Mouse (Mus musculus): ENCODE measurements around the gene Cldn7. TPM values are rescaled to one million over a fixed set of nuclear protein-coding genes. Genes with fewer than 3 reads are reported as not detected.
A peak's percentile ranks its signal among the peaks of the same experiment; 100 is the strongest.

The Cldn7 gene
- total RNA-seq, 1 experiment from 2014 or later, result not detected

GRCm38 (mm10) chr11:69981141-69981762, 16.7 kb downstream of the Cldn7 start, which contains the start of gene Ctdnep1:
Gene Ctdnep1 (plus strand): TSS chr11:69981156.
- no peak for ATAC-seq (replicated peaks; ENCODE audit: insufficient number of reproducible peaks, low FRiP score, low TSS enrichment, poor library complexity, severe bottlenecking)

GRCm38 (mm10) chr11:69982225-69982624, 17.6 kb downstream of the Cldn7 start, which contains the start of gene Elp5:
Gene Elp5 (minus strand): TSS chr11:69982517.
- no peak for ATAC-seq (replicated peaks; ENCODE audit: insufficient number of reproducible peaks, low FRiP score, low TSS enrichment, poor library complexity, severe bottlenecking)

GRCm38 (mm10) chr11:69982877-69983276, 18.3 kb downstream of the Cldn7 start:
- no peak for ATAC-seq (replicated peaks; ENCODE audit: insufficient number of reproducible peaks, low FRiP score, low TSS enrichment, poor library complexity, severe bottlenecking)

GRCm38 (mm10) chr11:69983377-69983776, 18.8 kb downstream of the Cldn7 start:
- no peak for ATAC-seq (replicated peaks; ENCODE audit: insufficient number of reproducible peaks, low FRiP score, low TSS enrichment, poor library complexity, severe bottlenecking)

GRCm38 (mm10) chr11:69984431-69984830, 19.9 kb downstream of the Cldn7 start:
- ATAC-seq (replicated peaks; ENCODE audit: insufficient number of reproducible peaks, low FRiP score, low TSS enrichment, poor library complexity, severe bottlenecking), result no peak

GRCm38 (mm10) chr11:69989949-69990348, 25.4 kb downstream of the Cldn7 start:
- ATAC-seq (replicated peaks; ENCODE audit: insufficient number of reproducible peaks, low FRiP score, low TSS enrichment, poor library complexity, severe bottlenecking), result no peak

GRCm38 (mm10) chr11:69990850-69991691, 26.5 kb downstream of the Cldn7 start, which contains the start of gene Gabarap:
Gene Gabarap (plus strand): TSS chr11:69991143.
- peak; percentile 64 for ATAC-seq (replicated peaks; ENCODE audit: insufficient number of reproducible peaks, low FRiP score, low TSS enrichment, poor library complexity, severe bottlenecking)

GRCm38 (mm10) chr11:69991711-69992110, 27.1 kb downstream of the Cldn7 start:
- ATAC-seq (replicated peaks; ENCODE audit: insufficient number of reproducible peaks, low FRiP score, low TSS enrichment, poor library complexity, severe bottlenecking), result no peak

GRCm38 (mm10) chr11:69992396-69992795, 27.8 kb downstream of the Cldn7 start:
- ATAC-seq (replicated peaks; ENCODE audit: insufficient number of reproducible peaks, low FRiP score, low TSS enrichment, poor library complexity, severe bottlenecking), result no peak

- ATAC-seq (replicated peaks; ENCODE audit: insufficient number of reproducible peaks, low FRiP score, low TSS enrichment, poor library complexity, severe bottlenecking), result no peak
These were observed 28.4 kb downstream of the Cldn7 start for GRCm38 (mm10) chr11:69992932-69993331.

- no peak for ATAC-seq (replicated peaks; ENCODE audit: insufficient number of reproducible peaks, low FRiP score, low TSS enrichment, poor library complexity, severe bottlenecking)
These were observed 30.0 kb downstream of the Cldn7 start for GRCm38 (mm10) chr11:69994401-69995090.

- ATAC-seq (replicated peaks; ENCODE audit: insufficient number of reproducible peaks, low FRiP score, low TSS enrichment, poor library complexity, severe bottlenecking), result peak; percentile 67
These were observed 30.9 kb downstream of the Cldn7 start, which contains the start of gene Phf23 for GRCm38 (mm10) chr11:69995391-69995960. Gene Phf23 (plus strand): TSS chr11:69995777.

- ATAC-seq (replicated peaks; ENCODE audit: insufficient number of reproducible peaks, low FRiP score, low TSS enrichment, poor library complexity, severe bottlenecking), result no peak
These were observed 31.8 kb downstream of the Cldn7 start for GRCm38 (mm10) chr11:69996161-69997061.

- ATAC-seq (replicated peaks; ENCODE audit: insufficient number of reproducible peaks, low FRiP score, low TSS enrichment, poor library complexity, severe bottlenecking), result 0 out of 2 replicates have a peak, but pooled peaks have one; percentile 4
These were observed 32.5 kb downstream of the Cldn7 start for GRCm38 (mm10) chr11:69997070-69997509.

- ATAC-seq (replicated peaks; ENCODE audit: insufficient number of reproducible peaks, low FRiP score, low TSS enrichment, poor library complexity, severe bottlenecking), result no peak
These were observed 34.2 kb downstream of the Cldn7 start for GRCm38 (mm10) chr11:69998567-69999491.

GRCm38 (mm10) chr11:69999666-70000065, 35.1 kb downstream of the Cldn7 start:
- ATAC-seq (replicated peaks; ENCODE audit: insufficient number of reproducible peaks, low FRiP score, low TSS enrichment, poor library complexity, severe bottlenecking), result no peak

- peak; percentile 42 for ATAC-seq (replicated peaks; ENCODE audit: insufficient number of reproducible peaks, low FRiP score, low TSS enrichment, poor library complexity, severe bottlenecking)
These were observed 35.9 kb downstream of the Cldn7 start, which contains the start of gene Dvl2 for GRCm38 (mm10) chr11:70000396-70000898. Gene Dvl2 (plus strand): TSS chr11:70000595.
